Mouse (Mus musculus): ENCODE measurements at regions not wholly inside any gene's neighbourhood (a gene's known extent, or its start where the extent isn't known, plus 50 kb on each side); places are given as distances from the start of the nearest gene placed in this dataset.

- DNase-seq = peak; percentile 15
These were observed 57.9 kb downstream of the Sox9 start for GRCm38 (mm10) chr11:112839721-112840494.

- no peak for DNase-seq
These were observed 58.4 kb downstream of the Sox9 start for GRCm38 (mm10) chr11:112840495-112840828.

GRCm38 (mm10) chr11:112844258-112844901, 62.4 kb downstream of the Sox9 start:
- DNase-seq = no peak

- DNase-seq = no peak
These were observed 65.1 kb downstream of the Sox9 start for GRCm38 (mm10) chr11:112847146-112847545.

- no peak for DNase-seq
These were observed 65.8 kb downstream of the Sox9 start for GRCm38 (mm10) chr11:112847851-112848250.

GRCm38 (mm10) chr11:112849974-112850373, 68.0 kb downstream of the Sox9 start:
- no peak for DNase-seq

GRCm38 (mm10) chr11:112850532-112851272, 68.7 kb downstream of the Sox9 start:
- no peak for DNase-seq

GRCm38 (mm10) chr11:112851321-112851720, 69.3 kb downstream of the Sox9 start:
- no peak for DNase-seq

- no peak for DNase-seq
These were observed 74.0 kb downstream of the Sox9 start for GRCm38 (mm10) chr11:112855975-112856374.

- DNase-seq = no peak
These were observed 77.3 kb downstream of the Sox9 start for GRCm38 (mm10) chr11:112859309-112859708.

- no peak for DNase-seq
These were observed 78.8 kb downstream of the Sox9 start for GRCm38 (mm10) chr11:112860797-112861196.

- no peak for DNase-seq
These were observed 79.2 kb downstream of the Sox9 start for GRCm38 (mm10) chr11:112861233-112861632.

GRCm38 (mm10) chr11:112865836-112866235, 83.8 kb downstream of the Sox9 start:
- DNase-seq = no peak

GRCm38 (mm10) chr11:112869571-112869970, 87.5 kb downstream of the Sox9 start:
- DNase-seq = no peak

GRCm38 (mm10) chr11:112870201-112871035, 88.4 kb downstream of the Sox9 start:
- no peak for DNase-seq

GRCm38 (mm10) chr11:112872677-112873367, 90.8 kb downstream of the Sox9 start:
- DNase-seq = no peak

- DNase-seq = no peak
These were observed 92.2 kb downstream of the Sox9 start for GRCm38 (mm10) chr11:112874239-112874638.

GRCm38 (mm10) chr11:112876226-112876625, 94.2 kb downstream of the Sox9 start:
- DNase-seq = no peak

- no peak for DNase-seq
These were observed 96.4 kb downstream of the Sox9 start for GRCm38 (mm10) chr11:112878436-112878835.

- DNase-seq = no peak
These were observed 98.7 kb downstream of the Sox9 start for GRCm38 (mm10) chr11:112880736-112881135.

- no peak for DNase-seq
These were observed 103.4 kb downstream of the Sox9 start for GRCm38 (mm10) chr11:112885336-112885940.

GRCm38 (mm10) chr11:112886139-112886538, 104.1 kb downstream of the Sox9 start:
- no peak for DNase-seq
